Mouse (Mus musculus) intestine, embryonic 16.5 days (tissue): Measurements from ENCODE around the gene Cacng1. TPM values are rescaled to one million over a fixed set of nuclear protein-coding genes. Genes with fewer than 3 reads are reported as not detected.

Experiments
- ATAC-seq: fragments of 200-750 bp; cut with Nextera tagmentation; 2 replicates; pipeline ENCODE4 v1.8.0; 2017; ENCODE audit warnings: moderate TSS enrichment, moderate library complexity
- H3K27ac ChIP-seq: fragments of 300-500 bp; sonication (generic); 2 replicates; pipeline ENCODE4 v1.5.1; 2014; ENCODE audit warnings: mild to moderate bottlenecking, low read length
- H3K27me3 ChIP-seq: fragments of 300-500 bp; sonication (generic); replicated peaks from 2 replicates; pipeline ENCODE4 v1.6.1; 2014; ENCODE audit warnings: low read length, control low read depth, mixed read lengths; ENCODE audit not compliant: control insufficient read depth, insufficient read depth
- H3K36me3 ChIP-seq: fragments of 300-500 bp; sonication (generic); 2 replicates; pipeline ENCODE4 v1.6.1; 2014; ENCODE audit warnings: low read length, control low read depth; ENCODE audit not compliant: control insufficient read depth, insufficient read depth
- H3K4me1 ChIP-seq: fragments of 300-500 bp; sonication (generic); 2 replicates; pipeline ENCODE4 v1.6.1; 2014; ENCODE audit warnings: low read length, control low read depth, mixed read lengths; ENCODE audit not compliant: control insufficient read depth, insufficient read depth
- H3K4me2 ChIP-seq: fragments of 300-500 bp; sonication (generic); 2 replicates; pipeline ENCODE4 v1.6.1; 2014; ENCODE audit warnings: low read depth, low read length, control low read depth
- H3K4me3 ChIP-seq: fragments of 300-500 bp; sonication (generic); 2 replicates; pipeline ENCODE4 v1.5.1; 2014; ENCODE audit warnings: mild to moderate bottlenecking, low read length
- H3K9ac ChIP-seq: fragments of 300-500 bp; sonication (generic); 2 replicates; pipeline ENCODE4 v1.6.1; 2014; ENCODE audit warnings: low read depth, low read length
- H3K9me3 ChIP-seq: fragments of 300-500 bp; sonication (generic); 2 replicates; pipeline ENCODE4 v1.6.1; 2016; ENCODE audit warnings: low read length, control low read depth; ENCODE audit not compliant: control insufficient read depth
- WGBS: fragments of 180-500 bp; shearing (Covaris S2); extraction: QIAGEN DNeasy Blood & Tissue Kit; methylation state at CpG from one replicate; pipeline ENCODE4 v1.1.7; 2014; 5-methylcytosine and 5-hydroxymethylcytosine counted together
- polyA plus RNA-seq: library from polyadenylated mRNA; unstranded; fragments of >200 nt; fragmentation: Nextera tagmentation; extraction: Ambion mirVana; gene quantifications from 2 replicates; pipeline ENCODE4 v1.2.1, GENCODE M21; 2015

The Cacng1 gene
- polyA plus RNA-seq, 1 experiment from 2014 or later, result not detected

- Histone ChIP-seq H3K36me3 (no peaks in the 10 kb centered on the region), H3K4me2 (no peak overlapping the region), H3K27ac (no peak overlapping the region), H3K9ac (no peak overlapping the region), H3K4me1 (no peaks in the 10 kb centered on the region), H3K4me3 (no peak overlapping the region), H3K27me3 (no peaks in the 10 kb centered on the region), H3K9me3 (no peaks in the 10 kb centered on the region)
- no peak for ATAC-seq
- 60% methylated on average over 8 of the region's 8 CpGs for WGBS
These were observed 24.8 kb downstream of the Cacng1 start for GRCm38 (mm10) chr11:107691569-107691968.

GRCm38 (mm10) chr11:107688480-107688879 is 27.8 kb downstream of the Cacng1 start:
- no peaks in the 10 kb centered on the region for H3K9me3 ChIP-seq
- ATAC-seq, result no peak
- no peaks in the 10 kb centered on the region for H3K27me3 ChIP-seq
- no peak overlapping the region for H3K9ac ChIP-seq
- H3K4me2 ChIP-seq, result no peak overlapping the region
- H3K4me1 ChIP-seq, result no peaks in the 10 kb centered on the region
- 91% methylated on average over 10 of the region's 10 CpGs for WGBS
- no peaks in the 10 kb centered on the region; the same call in 1 of the 2 replicates for H3K36me3 ChIP-seq
- H3K27ac ChIP-seq, result no peak overlapping the region
- no peak overlapping the region for H3K4me3 ChIP-seq

GRCm38 (mm10) chr11:107686290-107686689 is 30.0 kb downstream of the Cacng1 start:
- Histone ChIP-seq H3K36me3 (no peaks in the 10 kb centered on the region; the same call in 1 of the 2 replicates), H3K4me1 (no peaks in the 10 kb centered on the region), H3K9me3 (no peaks in the 10 kb centered on the region), H3K27me3 (no peaks in the 10 kb centered on the region), H3K4me3 (no peak overlapping the region), H3K9ac (no peak overlapping the region), H3K27ac (no peak overlapping the region), H3K4me2 (no peak overlapping the region)
- WGBS, result 87% methylated on average over 20 of the region's 20 CpGs
- ATAC-seq, result no peak

GRCm38 (mm10) chr11:107683544-107684465 is 32.5 kb downstream of the Cacng1 start:
- Histone ChIP-seq H3K27me3 (no peaks in the 10 kb centered on the region), H3K36me3 (no peaks in the 10 kb centered on the region; the same call in 1 of the 2 replicates), H3K9me3 (no peaks in the 10 kb centered on the region), H3K27ac (no peak overlapping the region), H3K9ac (no peak overlapping the region), H3K4me1 (no peaks in the 10 kb centered on the region), H3K4me2 (no peak overlapping the region), H3K4me3 (no peak overlapping the region)
- 78% methylated on average over 19 of the region's 19 CpGs for WGBS
- ATAC-seq, result no peak

GRCm38 (mm10) chr11:107682694-107683355 is 33.5 kb downstream of the Cacng1 start:
- no peak overlapping the region for H3K4me2 ChIP-seq
- ATAC-seq, result no peak
- H3K4me3 ChIP-seq, result no peak overlapping the region
- H3K27me3 ChIP-seq, result no peaks in the 10 kb centered on the region
- WGBS, result 82% methylated on average over 9 of the region's 9 CpGs
- no peaks in the 10 kb centered on the region for H3K4me1 ChIP-seq
- H3K9ac ChIP-seq, result no peak overlapping the region
- H3K9me3 ChIP-seq, result no peaks in the 10 kb centered on the region
- no peaks in the 10 kb centered on the region; the same call in 1 of the 2 replicates for H3K36me3 ChIP-seq
- H3K27ac ChIP-seq, result no peak overlapping the region

- no peak overlapping the region for H3K4me3 ChIP-seq
- 52% methylated on average over 17 of the region's 17 CpGs for WGBS
- no peaks in the 10 kb centered on the region for H3K27me3 ChIP-seq
- no peak for ATAC-seq
- 0 out of 2 replicates have a peak, but pooled peaks cover 4% of the 10 kb centered on the region for H3K4me1 ChIP-seq
- no peak overlapping the region for H3K4me2 ChIP-seq
- H3K9ac ChIP-seq, result no peak overlapping the region
- no peaks in the 10 kb centered on the region for H3K9me3 ChIP-seq
- no peak overlapping the region for H3K27ac ChIP-seq
- H3K36me3 ChIP-seq, result 0 out of 2 replicates have a peak, but pooled peaks cover 4% of the 10 kb centered on the region
These were observed 39.9 kb downstream of the Cacng1 start for GRCm38 (mm10) chr11:107676207-107676940.

GRCm38 (mm10) chr11:107675246-107675645 is 41.1 kb downstream of the Cacng1 start:
- Histone ChIP-seq H3K4me3 (no peak overlapping the region), H3K9me3 (no peaks in the 10 kb centered on the region), H3K4me2 (no peak overlapping the region), H3K27me3 (no peaks in the 10 kb centered on the region), H3K4me1 (0 out of 2 replicates have a peak, but pooled peaks cover 4% of the 10 kb centered on the region), H3K27ac (no peak overlapping the region), H3K36me3 (peaks cover 8% of the 10 kb centered on the region; the same call in 1 of the 2 replicates), H3K9ac (no peak overlapping the region)
- ATAC-seq, result no peak
- 85% methylated on average over 10 of the region's 10 CpGs for WGBS

- no peaks in the 10 kb centered on the region for H3K27me3 ChIP-seq
- no peak for ATAC-seq
- H3K4me3 ChIP-seq, result no peak overlapping the region
- H3K9ac ChIP-seq, result no peak overlapping the region
- WGBS, result 93% methylated on average over 8 of the region's 8 CpGs
- 0 out of 2 replicates have a peak, but pooled peaks cover 4% of the 10 kb centered on the region for H3K4me1 ChIP-seq
- H3K4me2 ChIP-seq, result no peak overlapping the region
- H3K9me3 ChIP-seq, result no peaks in the 10 kb centered on the region
- no peak overlapping the region for H3K27ac ChIP-seq
- H3K36me3 ChIP-seq, result peaks cover 8% of the 10 kb centered on the region; the same call in 1 of the 2 replicates
These were observed 41.7 kb downstream of the Cacng1 start for GRCm38 (mm10) chr11:107674601-107675000.

- Histone ChIP-seq H3K27ac (no peak overlapping the region), H3K9me3 (no peaks in the 10 kb centered on the region), H3K4me3 (no peak overlapping the region), H3K4me1 (0 out of 2 replicates have a peak, but pooled peaks cover 4% of the 10 kb centered on the region), H3K27me3 (no peaks in the 10 kb centered on the region), H3K36me3 (peaks cover 8% of the 10 kb centered on the region; the same call in 1 of the 2 replicates), H3K4me2 (no peak overlapping the region), H3K9ac (no peak overlapping the region)
- ATAC-seq, result no peak
- WGBS, result 79% methylated on average over 5 of the region's 5 CpGs
These were observed 42.3 kb downstream of the Cacng1 start for GRCm38 (mm10) chr11:107674006-107674405.
